Mouse (Mus musculus) lung, postnatal 14 days (tissue): ENCODE measurements around the gene Gsdma.
A peak's percentile ranks its signal among the peaks of the same experiment; 100 is the strongest.

Experiments used
- DNase-seq: peaks from one replicate; pipeline ENCODE4 v3.0.0; 2021

Gene Gsdma

DNA sequence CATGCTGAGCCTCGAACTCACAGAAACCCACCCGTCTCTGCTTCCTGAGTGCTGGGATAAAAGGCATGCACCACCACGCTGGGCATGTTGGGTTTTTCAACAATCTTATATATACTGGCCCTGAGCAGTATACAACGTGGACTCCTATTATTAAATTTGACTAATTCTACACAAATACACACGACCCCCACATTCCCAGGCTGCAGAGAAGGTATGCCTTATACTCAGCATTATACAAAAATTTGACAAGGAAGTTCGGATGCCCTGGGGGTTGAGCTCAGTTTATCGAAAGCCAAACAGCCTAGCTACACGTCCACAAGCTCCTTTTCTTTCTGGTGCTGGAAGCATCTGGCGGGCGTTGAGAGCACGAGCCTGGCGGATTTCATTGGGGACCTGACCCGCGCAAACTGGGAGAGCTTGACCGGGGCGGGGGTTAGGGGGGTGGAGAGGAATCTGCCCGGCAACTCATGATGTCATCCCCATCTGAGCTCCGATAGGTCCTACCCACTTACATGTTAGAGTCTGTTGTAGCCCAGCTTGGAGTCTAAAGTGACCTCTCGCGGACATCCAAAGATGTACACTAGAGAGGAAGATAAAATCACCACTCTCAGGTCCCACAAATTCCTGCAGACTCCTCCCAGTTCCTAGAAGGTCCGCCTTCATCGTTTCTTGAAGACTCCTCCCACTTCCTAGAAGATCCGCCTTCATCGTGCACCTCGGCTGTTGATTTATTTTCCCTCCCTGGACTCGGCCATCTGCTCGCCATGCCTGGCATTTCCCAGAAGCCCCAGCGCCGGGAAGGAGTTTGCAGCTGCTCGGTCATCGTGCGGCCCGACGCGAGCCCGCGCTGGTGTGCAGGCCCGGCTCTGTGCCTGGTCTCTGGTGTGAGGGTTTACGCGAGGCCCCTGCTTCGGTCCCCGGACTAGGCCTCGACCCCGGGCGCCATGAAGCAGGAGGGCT lies 17.9 kb downstream of the Gsdma start, which contains the start of gene Psmd3:
TSS of gene Psmd3 (plus strand) at position 769 of the 960 bp plus-strand sequence.
- DNase-seq: peak; percentile 96

DNA sequence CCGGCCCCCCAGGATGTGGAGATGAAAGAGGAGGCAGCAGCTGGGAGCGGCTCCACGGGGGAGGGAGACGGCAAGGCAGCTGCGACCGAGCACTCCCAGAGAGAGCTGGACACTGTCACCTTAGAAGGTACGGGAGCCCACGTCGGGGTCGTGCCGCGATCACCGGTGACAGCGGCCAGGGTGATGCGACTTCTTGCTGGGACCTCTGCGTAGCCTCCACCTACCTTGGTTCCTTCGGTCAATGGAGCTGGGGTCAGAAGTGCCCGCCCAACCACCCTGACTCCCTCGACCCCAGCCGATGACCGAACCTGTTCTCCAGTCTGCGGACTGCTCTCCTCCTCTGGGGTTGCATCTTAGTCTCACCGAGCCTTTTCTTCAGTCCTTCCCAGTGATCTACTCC lies 18.7 kb downstream of the Gsdma start:
- no peak for DNase-seq

DNA sequence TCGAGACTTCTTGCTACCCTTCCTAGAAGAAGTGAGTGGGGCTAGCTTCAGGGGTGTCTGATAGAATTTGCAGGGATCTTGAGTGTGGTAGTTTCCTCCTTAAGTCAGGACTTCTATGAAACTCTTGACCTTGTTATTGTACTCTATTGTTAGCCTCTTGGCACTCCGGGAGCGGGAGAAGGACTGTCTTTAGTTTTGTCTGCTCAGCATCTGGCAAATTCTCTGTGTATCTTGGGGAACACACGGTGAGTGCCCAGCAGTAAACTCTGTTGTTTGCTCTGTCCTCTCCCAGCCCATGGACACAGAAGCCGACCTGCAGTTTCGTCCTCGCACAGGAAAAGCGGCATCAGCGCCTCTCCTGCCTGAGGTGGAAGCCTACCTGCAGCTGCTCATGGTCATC lies 21.5 kb downstream of the Gsdma start:
- no peak for DNase-seq

DNA sequence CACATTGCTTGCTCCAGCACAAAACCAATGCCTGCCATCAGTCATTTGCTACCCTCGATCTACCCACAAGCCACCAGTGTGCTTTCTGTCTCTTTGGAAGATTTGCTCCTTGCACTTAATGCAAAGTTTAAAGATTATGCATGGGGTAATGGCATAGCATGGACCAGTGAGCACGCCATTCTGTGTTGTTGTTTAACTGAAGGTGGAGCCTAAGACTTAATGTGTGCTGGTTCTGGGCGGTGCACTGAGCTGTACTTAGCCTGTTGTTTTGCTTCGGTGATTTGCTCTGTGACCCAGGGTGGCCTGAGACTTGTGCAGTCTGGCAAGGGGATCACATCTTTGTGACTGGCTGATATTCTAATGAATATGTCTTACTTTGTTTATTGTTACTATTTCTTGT lies 22.8 kb downstream of the Gsdma start:
- DNase-seq: no peak

DNA sequence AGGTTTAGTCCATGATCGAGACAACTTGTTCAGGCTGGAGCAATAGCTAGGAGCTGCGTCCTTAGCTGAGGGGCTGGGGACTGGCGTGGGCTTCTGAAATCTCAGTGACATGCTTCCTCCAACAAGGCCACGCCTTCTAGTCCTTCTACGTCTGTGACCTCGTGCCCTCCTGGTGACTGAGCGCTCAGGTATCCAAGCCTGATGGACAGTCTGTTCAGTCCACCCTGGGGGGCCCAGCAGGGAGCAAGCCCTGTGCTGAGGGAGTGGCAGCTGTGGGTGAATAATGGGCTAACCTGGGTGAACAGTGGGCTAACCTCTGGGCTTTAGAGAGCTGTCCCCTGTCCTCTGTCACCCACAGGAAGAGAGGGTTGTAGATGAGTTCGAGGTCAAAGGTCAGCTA lies 23.9 kb downstream of the Gsdma start:
- no peak for DNase-seq

DNA sequence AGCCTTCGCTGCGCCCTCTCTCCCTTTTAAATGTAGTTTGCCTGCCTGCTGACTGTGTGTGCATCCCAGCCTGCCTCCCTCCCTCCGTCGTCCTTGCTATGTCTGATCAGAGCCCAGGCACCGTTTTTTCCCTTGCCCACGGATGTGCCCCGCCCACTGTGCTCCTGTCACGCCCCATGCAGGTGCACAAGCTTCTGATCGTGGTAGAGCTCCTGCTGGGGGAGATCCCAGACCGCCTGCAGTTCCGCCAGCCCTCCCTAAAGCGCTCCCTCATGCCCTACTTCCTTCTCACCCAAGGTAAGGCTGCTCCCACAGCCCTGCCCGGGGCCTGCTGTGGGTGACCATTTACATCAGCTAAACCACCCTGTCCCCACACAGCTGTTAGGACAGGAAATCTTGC lies 29.1 kb downstream of the Gsdma start:
- DNase-seq: no peak

DNA sequence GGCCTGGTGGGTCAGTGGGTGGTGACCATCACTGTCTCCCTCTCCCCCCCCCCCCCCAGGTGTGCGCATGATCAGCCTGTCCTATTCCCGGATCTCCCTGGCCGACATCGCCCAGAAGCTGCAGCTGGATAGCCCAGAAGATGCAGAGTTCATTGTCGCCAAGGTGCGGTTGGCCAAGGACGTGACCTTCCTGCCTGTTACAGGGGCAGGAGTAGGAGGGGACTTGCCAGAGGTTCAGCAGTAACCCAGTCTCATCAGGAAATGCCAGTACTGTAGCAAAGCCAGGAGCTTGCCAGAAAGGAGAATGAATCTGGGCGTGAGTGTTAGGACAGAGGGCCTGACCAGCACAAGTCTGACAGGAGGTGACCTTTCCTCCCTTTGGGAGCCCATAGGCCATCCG lies 29.6 kb downstream of the Gsdma start:
- DNase-seq: no peak

DNA sequence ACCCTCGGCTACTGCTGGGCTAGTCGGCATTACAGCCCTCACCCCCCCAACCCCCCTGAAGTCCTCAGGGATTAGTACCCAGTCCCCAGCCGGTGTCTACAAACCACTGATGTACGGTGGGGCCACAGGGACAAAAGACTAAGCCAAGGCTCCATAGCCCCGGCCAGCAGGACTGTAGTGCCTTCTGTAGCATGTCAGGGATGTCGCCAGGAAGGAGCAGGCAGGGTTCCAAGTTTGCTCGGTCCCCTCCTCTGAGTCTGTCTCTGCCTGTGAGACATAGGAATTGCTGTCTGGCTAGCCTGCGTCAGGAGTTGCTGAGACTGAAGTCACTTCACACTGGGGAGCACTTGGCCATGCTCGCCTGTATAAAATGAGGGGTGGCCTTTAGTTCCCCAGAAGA lies 30.1 kb downstream of the Gsdma start:
- DNase-seq: no peak

DNA sequence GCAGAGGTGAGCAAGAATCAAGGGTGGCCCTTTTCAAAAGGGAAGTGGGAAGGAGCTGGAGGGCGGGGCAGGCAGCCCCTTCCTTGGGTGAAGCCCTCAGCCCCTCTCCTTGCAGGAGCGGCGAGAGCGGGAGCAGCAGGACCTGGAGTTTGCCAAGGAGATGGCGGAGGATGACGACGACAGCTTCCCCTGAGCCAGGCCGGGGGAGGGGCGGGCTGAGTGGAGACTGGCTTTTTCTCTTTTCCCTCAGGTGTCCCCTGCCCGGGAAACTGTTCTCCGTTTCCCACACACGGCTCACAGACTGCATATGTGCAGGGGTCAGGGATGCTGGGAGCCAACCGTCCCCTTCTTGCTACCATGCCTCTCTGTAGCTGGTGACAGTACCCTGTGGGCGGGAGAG lies 31.3 kb downstream of the Gsdma start:
- DNase-seq: no peak

DNA sequence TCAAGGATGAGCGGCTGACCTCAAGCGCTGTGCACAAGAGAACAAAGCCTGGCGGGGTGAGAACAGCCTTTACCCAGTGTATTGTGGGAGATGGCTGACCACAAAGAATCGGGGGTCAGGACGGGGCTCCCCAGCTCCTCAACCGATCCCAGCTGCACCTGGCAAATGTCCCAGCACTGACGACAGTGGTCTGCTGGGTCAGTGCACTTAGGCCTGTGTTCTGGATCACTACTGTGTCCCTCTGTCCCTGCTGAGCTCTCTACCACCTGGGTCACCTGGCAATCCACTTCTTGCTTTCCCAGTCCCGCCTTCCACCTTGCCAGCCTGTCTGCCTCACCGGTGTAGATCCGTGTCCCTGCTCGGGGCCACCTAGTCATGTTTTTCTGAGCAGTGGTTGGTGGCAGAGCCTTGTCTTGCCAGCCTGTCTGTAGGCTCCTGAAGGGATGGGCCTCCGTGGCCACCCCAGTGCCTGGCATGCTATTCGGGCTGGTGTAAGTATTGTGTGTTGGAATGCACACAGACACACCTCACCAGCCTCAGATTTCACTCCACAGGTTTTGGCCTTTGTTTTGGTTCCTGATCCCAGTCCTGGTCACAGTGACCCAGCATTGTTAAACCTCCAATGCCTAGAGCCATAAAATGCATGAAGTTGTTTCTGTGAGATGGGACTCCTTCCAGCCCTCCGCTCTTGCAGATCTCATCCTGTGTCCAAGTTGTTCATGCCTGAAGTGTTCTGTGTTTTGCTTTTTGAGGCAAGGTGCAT lies 32.5 kb downstream of the Gsdma start:
- no peak for DNase-seq

DNA sequence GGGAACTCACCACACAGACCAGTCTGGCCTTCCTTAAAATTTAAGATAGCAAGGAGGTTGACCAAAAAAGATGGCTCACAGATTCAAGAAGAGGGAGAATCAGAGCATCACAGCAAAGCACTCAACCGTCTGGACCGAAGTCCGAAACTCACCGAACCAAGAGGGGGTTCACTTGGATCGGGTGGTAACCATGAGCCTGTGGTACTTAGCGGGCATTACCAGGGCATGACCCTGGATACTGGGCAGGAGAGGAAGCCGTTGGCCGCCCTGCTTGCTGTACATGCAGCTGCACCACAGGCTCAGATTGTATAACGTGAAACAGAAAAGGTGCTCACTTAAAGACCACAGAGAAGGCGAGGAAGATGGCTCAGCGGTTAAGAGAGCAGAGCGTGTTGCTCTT lies 33.1 kb downstream of the Gsdma start:
- no peak for DNase-seq

DNA sequence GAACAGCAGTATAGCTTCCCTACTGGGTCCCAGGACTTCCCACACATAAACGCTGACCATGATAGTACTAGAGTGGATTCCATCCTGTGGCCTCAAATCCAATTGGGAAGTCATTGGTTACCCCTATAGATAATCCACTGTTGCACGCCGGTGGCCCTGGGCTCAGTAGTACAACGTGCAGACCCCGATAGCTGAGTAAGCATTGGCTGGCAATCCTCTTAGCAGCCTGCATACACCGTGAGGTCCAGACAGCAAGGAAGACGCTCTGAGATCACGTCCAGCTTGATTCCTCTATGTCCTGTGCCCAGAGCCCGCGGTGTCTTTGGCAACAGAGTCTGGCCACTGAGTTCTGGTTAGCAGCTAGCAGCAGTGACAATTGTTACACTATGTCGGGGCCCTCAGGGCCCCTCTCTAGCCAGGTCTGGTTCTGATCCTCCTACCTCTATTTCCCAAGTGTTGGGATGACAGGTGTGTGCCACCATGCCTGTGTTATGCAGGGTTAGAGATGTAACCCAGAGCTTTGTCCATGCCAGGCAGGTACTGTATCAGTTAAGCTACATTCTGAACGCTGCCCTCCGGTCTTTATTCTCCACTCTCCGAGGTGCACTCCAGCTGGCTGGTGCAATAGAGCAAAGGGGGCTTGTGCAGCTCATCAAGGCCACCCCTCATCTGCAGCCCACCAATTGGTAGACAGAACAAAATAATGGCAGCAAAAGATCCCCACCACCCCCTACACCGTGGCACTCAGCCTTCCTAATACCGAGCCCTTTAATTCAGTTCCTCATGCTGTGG lies 34.9 kb downstream of the Gsdma start:
- no peak for DNase-seq

DNA sequence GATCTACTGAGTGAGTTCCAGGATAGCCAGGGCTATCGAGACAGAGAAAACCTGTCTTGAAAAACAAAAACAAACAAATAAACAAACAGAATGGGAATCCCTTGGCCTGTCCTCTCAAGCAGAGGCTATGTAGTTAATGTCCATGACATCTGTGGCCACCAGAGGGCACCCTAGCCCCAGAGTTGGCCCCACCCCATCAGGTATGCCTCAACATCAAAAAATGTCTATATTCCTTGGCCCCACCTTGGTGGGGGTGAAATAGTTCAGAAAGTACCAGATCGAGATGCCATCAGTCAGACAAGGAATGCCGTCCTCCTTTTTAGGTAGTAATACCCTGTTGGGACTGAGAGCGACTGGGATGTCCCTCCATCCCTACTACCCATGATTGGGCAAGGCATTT lies 35.8 kb downstream of the Gsdma start:
- DNase-seq: peak; percentile 88

DNA sequence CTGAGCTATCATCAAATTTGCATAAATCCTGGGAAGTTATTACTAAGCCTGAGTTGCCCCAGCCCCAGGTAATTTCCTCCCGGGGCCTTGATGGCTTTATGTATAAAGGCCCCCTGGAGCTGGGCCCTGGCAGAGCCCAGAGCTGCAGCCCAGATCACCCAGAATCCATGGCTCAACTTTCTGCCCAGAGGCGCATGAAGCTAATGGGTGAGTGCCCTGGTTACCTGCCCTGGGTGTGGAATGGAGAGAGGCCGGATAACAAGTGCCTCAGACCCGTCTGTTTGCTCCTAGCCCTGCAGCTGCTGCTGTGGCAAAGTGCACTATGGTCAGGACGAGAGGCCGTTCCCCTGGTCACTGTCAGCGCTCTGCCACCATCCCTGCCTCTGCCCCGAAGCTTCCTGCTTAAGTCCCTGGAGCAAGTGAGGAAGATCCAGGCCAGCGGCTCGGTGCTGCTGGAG lies 37.1 kb downstream of the Gsdma start, which contains the start of gene Csf3:
TSS of gene Csf3 (plus strand) at position 51 of the 458 bp plus-strand sequence.
- no peak for DNase-seq

DNA sequence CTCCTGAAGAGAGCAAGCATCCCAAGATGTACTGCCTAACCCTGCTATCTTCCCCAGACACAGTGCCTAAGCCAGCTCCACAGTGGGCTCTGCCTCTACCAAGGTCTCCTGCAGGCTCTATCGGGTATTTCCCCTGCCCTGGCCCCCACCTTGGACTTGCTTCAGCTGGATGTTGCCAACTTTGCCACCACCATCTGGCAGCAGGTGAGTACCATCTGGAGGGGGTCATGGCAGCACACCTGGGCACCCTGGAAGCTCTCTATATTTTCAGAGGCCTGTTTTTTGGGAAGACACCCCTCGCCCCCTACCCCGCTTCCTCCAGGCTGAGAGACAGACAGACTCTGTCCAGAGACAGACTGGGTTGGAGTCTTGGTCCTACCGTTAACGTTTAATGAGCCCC lies 38.2 kb downstream of the Gsdma start:
- DNase-seq: no peak

DNA sequence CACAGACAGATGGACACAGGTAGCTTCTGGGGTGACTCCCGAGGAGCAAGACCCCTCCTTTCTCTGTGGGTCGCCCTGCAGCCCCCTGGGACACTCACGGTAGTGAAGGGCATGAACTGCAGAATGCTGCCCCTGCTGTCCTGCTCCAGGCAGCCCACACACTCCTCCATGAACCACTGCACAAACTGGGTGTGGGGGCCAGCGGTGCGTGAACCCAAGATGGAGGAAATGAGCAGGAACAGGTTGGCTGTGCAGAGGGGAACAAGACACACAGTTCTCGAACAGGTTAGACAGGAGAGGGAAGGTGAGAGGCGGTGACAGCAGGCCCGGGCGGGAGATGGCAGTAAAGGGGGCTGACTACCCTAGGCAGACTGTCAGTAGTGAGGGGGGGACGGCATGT lies 40.9 kb downstream of the Gsdma start:
- no peak for DNase-seq

DNA sequence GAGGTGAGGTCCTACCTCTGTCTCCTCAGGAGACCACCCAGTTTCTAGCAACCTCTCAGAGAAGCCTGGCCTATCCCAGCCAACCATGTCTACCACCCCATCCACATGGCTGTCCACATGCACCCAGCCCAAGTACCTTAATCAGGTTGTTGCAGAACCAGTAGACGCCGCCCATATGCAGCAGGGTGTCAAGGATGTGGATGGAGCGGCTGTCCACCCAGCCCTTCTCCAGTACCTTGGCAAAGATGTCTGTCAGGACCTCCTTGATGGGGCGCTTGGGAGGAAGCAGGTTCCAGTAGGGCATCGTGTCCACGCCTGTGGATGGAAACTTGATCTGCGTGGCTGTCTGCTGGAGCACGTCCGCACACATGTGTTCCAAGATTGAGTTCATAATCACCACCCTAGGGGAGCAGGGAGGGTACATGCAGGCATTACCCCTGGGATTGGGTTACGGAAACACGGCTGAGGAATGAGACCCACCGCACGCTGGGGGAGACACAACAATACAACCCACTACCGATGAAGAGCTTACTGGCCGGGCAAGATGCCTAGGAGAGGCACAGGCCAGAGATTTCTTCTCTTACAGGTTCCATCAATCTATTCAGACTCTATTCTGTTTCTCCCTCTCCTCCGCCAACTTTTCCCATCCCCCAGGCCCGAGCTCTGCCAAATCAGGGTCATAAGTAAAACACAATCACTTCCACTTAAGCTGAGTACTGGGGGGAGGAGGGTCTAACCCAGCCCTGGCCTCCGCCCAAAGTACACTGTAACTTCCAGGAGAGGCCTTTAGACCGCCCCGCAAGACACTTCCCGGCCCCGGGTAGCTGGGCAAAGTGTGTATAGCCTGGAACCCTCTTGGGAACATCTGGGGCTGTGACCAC lies 43.5 kb downstream of the Gsdma start:
- DNase-seq: peak; percentile 75

DNA sequence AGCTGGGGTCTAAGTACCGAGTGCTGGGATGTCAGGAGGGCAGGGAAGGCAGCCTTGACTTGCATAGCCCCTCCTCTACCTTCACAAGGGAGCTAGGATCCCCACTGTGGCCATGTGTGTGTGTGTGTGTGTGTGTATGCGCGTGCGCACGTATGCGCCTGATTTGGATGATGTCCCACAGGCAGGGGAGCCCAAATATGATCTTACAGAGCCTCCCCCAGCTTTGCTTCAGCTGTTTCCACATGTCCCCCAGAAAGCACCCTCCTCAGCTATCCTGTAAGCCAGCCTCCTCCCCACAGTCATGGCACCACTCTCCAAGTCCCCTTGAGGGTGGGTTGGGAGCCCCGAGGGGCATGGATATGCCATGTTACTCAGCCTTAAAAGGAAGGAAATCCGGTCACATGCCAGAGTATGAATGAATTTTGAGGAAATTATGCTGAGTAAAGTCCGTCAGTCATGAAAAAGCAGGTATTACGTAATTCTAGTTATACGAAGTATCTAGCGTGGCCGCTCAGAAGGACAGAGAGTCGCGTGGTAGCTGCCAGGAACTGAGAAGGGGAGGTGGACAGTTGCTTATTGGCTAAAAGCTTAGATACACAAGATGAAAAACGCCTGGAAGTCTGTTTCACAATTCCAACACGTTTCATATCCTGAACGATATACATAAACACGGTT lies 44.3 kb downstream of the Gsdma start:
- DNase-seq: peak; percentile 55

DNA sequence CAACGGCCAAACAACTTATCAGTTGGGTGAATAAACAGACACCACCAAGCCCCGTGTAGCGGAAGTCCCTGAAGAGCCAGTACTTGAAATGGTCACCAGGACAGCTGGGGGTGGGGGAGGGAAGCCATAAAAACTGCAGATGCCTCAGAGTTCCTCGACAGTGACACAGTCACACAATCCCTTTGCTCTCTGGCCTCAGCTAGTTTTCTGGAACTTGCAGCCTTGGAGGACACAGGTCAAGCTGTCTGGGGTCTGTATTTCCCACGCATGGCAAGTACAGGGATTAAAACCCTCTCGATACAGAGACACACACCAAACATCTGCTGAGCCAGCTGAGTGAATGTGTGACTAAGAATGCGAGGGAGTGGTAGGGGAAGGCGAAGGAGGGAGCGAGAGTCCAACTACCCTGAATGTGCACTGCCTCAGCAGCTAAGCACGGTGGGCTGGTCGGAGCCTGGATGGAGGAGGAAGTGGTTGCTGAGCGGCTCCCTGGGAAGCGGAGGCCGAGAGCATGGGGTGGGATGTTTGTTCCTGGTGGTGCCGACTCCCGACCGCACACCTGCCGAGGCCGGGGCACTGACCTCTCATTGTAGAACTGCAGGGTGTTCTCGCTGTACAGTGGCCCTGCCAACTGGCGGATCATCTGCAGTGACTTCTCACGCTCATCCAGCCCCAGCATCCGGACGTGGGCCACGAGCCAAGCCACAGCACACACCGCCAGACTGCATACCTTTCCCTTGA lies 45.0 kb downstream of the Gsdma start:
- peak; percentile 44 for DNase-seq

DNA sequence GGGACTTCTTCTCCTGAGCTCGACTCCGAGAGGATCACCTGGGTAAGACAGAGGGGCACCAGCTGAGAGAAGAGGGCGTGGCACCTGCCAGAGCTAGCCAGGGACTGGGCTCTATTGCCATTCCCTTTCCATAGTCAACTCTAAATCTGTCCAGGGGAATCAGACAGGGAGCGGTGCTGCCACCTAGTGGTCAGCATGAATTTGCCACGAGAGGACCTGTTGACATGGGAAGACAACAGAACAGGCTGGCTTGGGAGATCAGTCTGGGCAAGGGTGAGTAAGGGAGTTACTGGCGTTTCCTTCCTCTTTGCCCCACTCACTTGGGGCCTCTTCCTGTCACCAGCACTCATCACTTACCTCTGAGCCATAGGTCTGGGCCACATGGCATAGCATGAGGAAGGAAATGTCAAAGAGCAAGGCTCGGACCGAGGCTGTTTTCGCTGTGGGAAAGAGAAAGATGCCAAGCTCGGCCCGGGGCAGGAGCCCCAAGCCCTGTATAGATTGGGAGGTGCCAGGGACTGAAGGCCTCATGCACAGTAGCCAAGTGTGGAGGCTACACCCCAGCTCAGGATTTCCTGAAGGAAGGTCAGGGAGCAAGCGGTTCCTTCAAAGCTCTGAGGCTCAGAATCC lies 46.4 kb downstream of the Gsdma start:
- peak; percentile 90 for DNase-seq
